Comparison of ENCODE assay signal across 24 mouse cellular contexts in genomic region chr17:49252271-49252670, GRCm38 (mm10).
DNase-seq lines count a peak whose midpoint lies in the region; ATAC-seq and TF ChIP-seq lines count a peak whose summit lies in the region.
"Had no signal": no experiment of that assay in that cellular context is flagged by ENCODE, and none has a peak within 500 bp of the region (broad histone marks: within the 10 kb centered on the region; RNA-seq: fewer than 3 reads in every experiment).

No protein-coding gene starts in this region.

- H3K4me3 ChIP-seq in forebrain, embryonic 14.5 days (ENCODE audit: low read depth, low read length), result no peak overlapping the region
- no peak overlapping the region for H3K4me3 ChIP-seq in forebrain, embryonic 10.5 days
- H3K4me3 ChIP-seq in kidney, embryonic 15.5 days (replicated peaks), result no peak overlapping the region
- H3K4me3 ChIP-seq: embryonic facial prominence, embryonic 15.5 days; heart, embryonic 10.5 days; layer of hippocampus, adult 2 months; limb, embryonic 12.5 days had no signal

- no peaks in the 10 kb centered on the region for H3K9me3 ChIP-seq in forebrain, embryonic 14.5 days (replicated peaks; ENCODE audit: control insufficient read depth, low read length)
- no peaks in the 10 kb centered on the region for H3K9me3 ChIP-seq in forebrain, embryonic 10.5 days
- H3K9me3 ChIP-seq in kidney, embryonic 15.5 days (replicated peaks), result no peaks in the 10 kb centered on the region
- H3K9me3 ChIP-seq: embryonic facial prominence, embryonic 15.5 days; heart, embryonic 10.5 days; limb, embryonic 12.5 days had no signal

- H3K4me2 ChIP-seq in forebrain, embryonic 14.5 days (ENCODE audit: low read length), result no peak overlapping the region
- no peak overlapping the region for H3K4me2 ChIP-seq in kidney, embryonic 15.5 days
- H3K4me2 ChIP-seq: embryonic facial prominence, embryonic 15.5 days; limb, embryonic 12.5 days; liver, embryonic 11.5 days had no signal

- H3K9ac ChIP-seq in forebrain, embryonic 14.5 days (ENCODE audit: low read length), result no peak overlapping the region
- no peak overlapping the region for H3K9ac ChIP-seq in kidney, embryonic 15.5 days
- H3K9ac ChIP-seq: embryonic facial prominence, embryonic 15.5 days; limb, embryonic 12.5 days; liver, postnatal 0 days had no signal

- 65% methylated on average over 3 of the region's 3 CpGs for WGBS in forebrain, embryonic 14.5 days
- WGBS in forebrain, embryonic 10.5 days, result 83% methylated on average over 3 of the region's 3 CpGs
- 49% methylated on average over 3 of the region's 3 CpGs for WGBS in kidney, embryonic 15.5 days

- no peaks in the 10 kb centered on the region for H3K36me3 ChIP-seq in forebrain, embryonic 14.5 days (ENCODE audit: control insufficient read depth, insufficient read depth, low read length)
- H3K36me3 ChIP-seq in forebrain, embryonic 10.5 days (replicated peaks), result no peaks in the 10 kb centered on the region
- no peaks in the 10 kb centered on the region for H3K36me3 ChIP-seq in kidney, embryonic 15.5 days
- H3K36me3 ChIP-seq: embryonic facial prominence, embryonic 15.5 days; heart, embryonic 10.5 days; limb, embryonic 12.5 days had no signal

- DNase-seq in forebrain, embryonic 14.5 days (ENCODE audit: low spot score), result peak; percentile 22
- DNase-seq in forebrain, embryonic 10.5 days (ENCODE audit: extremely low spot score, low spot score), result no peak
- DNase-seq in kidney, adult 9 months, result no peak
- peak; percentile 14 for DNase-seq in brain, adult 2 months (ENCODE audit: low read depth, low spot score)
- peak; percentile 60 for DNase-seq in brain, embryonic 14.5 days (ENCODE audit: low read depth)
- DNase-seq: adrenal gland, postnatal 10 days; heart, postnatal 4 days; kidney, adult 18-20 months; kidney, postnatal 25 days; liver, postnatal 0 days; right cerebral cortex, postnatal 14 days; thymus, adult 2 months; thymus, postnatal 4 days had no signal

- no peak overlapping the region for H3K27ac ChIP-seq in forebrain, embryonic 14.5 days (ENCODE audit: low read depth, low read length)
- H3K27ac ChIP-seq in forebrain, embryonic 10.5 days, result no peak overlapping the region
- H3K27ac ChIP-seq in kidney, embryonic 15.5 days, result no peak overlapping the region
- H3K27ac ChIP-seq: embryonic facial prominence, embryonic 15.5 days; heart, embryonic 10.5 days; layer of hippocampus, adult 2 months; limb, embryonic 12.5 days; macrophage; stomach, postnatal 0 days had no signal

- TF ChIP-seq CTCF in brain, embryonic 14.5 days (IDR thresholded peaks at IDR 0.05; ENCODE audit: borderline replicate concordance, extremely low read depth, insufficient read depth, insufficient read length), result no peak

- H3K4me1 ChIP-seq in forebrain, embryonic 14.5 days (ENCODE audit: control insufficient read depth, insufficient read depth, low read length), result peaks cover 10% of the 10 kb centered on the region; the same call in 1 of the 2 replicates
- peaks cover 25% of the 10 kb centered on the region for H3K4me1 ChIP-seq in forebrain, embryonic 10.5 days
- H3K4me1 ChIP-seq in kidney, embryonic 15.5 days, result peaks cover 10% of the 10 kb centered on the region; the same call in 1 of the 2 replicates
- H3K4me1 ChIP-seq: heart, embryonic 10.5 days had no signal

- ATAC-seq in forebrain, embryonic 14.5 days, result peak; percentile 60
- ATAC-seq in kidney, embryonic 15.5 days (replicated peaks; ENCODE audit: low FRiP score), result 0 out of 2 replicates have a peak, but pooled peaks have one; percentile 34
- ATAC-seq in erythroblast, adult 5-6 weeks (replicated peaks; ENCODE audit: low FRiP score, poor library complexity, severe bottlenecking), result no peak
- ATAC-seq: inflammation-experienced regulatory T-cells, adult 6 months; lung, postnatal 0 days had no signal

- no peaks in the 10 kb centered on the region for H3K27me3 ChIP-seq in forebrain, embryonic 14.5 days (replicated peaks; ENCODE audit: control insufficient read depth, insufficient read depth, low read length)
- peaks cover 16% of the 10 kb centered on the region for H3K27me3 ChIP-seq in forebrain, embryonic 10.5 days (ENCODE audit: poor library complexity, severe bottlenecking)
- 0 out of 2 replicates have a peak, but pooled peaks cover 5% of the 10 kb centered on the region for H3K27me3 ChIP-seq in kidney, embryonic 15.5 days
- H3K27me3 ChIP-seq: embryonic facial prominence, embryonic 15.5 days; limb, embryonic 12.5 days had no signal

- no peak for TF ChIP-seq POLR2A in brain, embryonic 14.5 days (IDR thresholded peaks at IDR 0.05; ENCODE audit: borderline replicate concordance, extremely low read depth, insufficient read depth, insufficient read length, poor library complexity, severe bottlenecking)

Comparison
In these comparisons a context has a peak if more than half of its experiments do, and no peak if none do; other contexts are left out.
1. DNase-seq: peak in forebrain, embryonic 14.5 days (single experiment), brain, adult 2 months (single experiment) and brain, embryonic 14.5 days (single experiment); none in forebrain, embryonic 10.5 days (single experiment) and kidney, adult 9 months (single experiment).